Mouse (Mus musculus): ENCODE results near the gene Atmin. TPM values are rescaled to one million over a fixed set of nuclear protein-coding genes. Genes with fewer than 3 reads are reported as not detected.

Gene Atmin
- polyA plus RNA-seq, 1 experiment from 2014 or later: 13.1 TPM

- Histone ChIP-seq H3K9me3 (replicated peaks; ENCODE audit: control insufficient read depth, low read length) (no peaks in the 10 kb centered on the region), H3K36me3 (replicated peaks; ENCODE audit: control insufficient read depth, insufficient read depth, low read depth, low read length) (peaks cover 6% of the 10 kb centered on the region), H3K4me2 (ENCODE audit: low read depth, low read length) (no peak overlapping the region), H3K27me3 (ENCODE audit: control insufficient read depth, insufficient read depth, low read length) (no peaks in the 10 kb centered on the region), H3K4me3 (ENCODE audit: low read depth, low read length) (no peak overlapping the region), H3K4me1 (ENCODE audit: control insufficient read depth, insufficient read depth, low read length) (no peaks in the 10 kb centered on the region), H3K27ac (replicated peaks; ENCODE audit: low read depth, low read length) (no peak overlapping the region), H3K9ac (replicated peaks; ENCODE audit: low read length) (no peak overlapping the region)
- ATAC-seq (replicated peaks; ENCODE audit: insufficient number of reproducible peaks, low FRiP score, low TSS enrichment, low read depth) (no peak), DNase-seq (ENCODE audit: low spot score) (no peak)
- WGBS: 91% methylated on average over 8 of the region's 8 CpGs
Measured at GRCm38 (mm10) chr8:116952428-116952827, 9.2 kb downstream of the Atmin start.

GRCm38 (mm10) chr8:116954415-116954814 is 11.2 kb downstream of the Atmin start:
- 91% methylated on average over 9 of the region's 9 CpGs for WGBS
- Histone ChIP-seq H3K9ac (replicated peaks; ENCODE audit: low read length) (no peak overlapping the region), H3K4me3 (ENCODE audit: low read depth, low read length) (no peak overlapping the region), H3K4me2 (ENCODE audit: low read depth, low read length) (no peak overlapping the region), H3K9me3 (replicated peaks; ENCODE audit: control insufficient read depth, low read length) (no peaks in the 10 kb centered on the region), H3K36me3 (replicated peaks; ENCODE audit: control insufficient read depth, insufficient read depth, low read depth, low read length) (peaks cover 6% of the 10 kb centered on the region), H3K27me3 (ENCODE audit: control insufficient read depth, insufficient read depth, low read length) (no peaks in the 10 kb centered on the region), H3K4me1 (ENCODE audit: control insufficient read depth, insufficient read depth, low read length) (no peaks in the 10 kb centered on the region), H3K27ac (replicated peaks; ENCODE audit: low read depth, low read length) (no peak overlapping the region)
- ATAC-seq (replicated peaks; ENCODE audit: insufficient number of reproducible peaks, low FRiP score, low TSS enrichment, low read depth) (no peak), DNase-seq (ENCODE audit: low spot score) (no peak)

- no peak overlapping the region for H3K27ac ChIP-seq (replicated peaks; ENCODE audit: low read depth, low read length)
- DNase-seq (ENCODE audit: low spot score): no peak
- 80% methylated on average over 6 of the region's 6 CpGs for WGBS
Measured at GRCm38 (mm10) chr8:116969531-116969930, 26.3 kb downstream of the Atmin start.

GRCm38 (mm10) chr8:116975066-116975465 is 31.9 kb downstream of the Atmin start:
- Histone ChIP-seq H3K4me3 (ENCODE audit: low read depth, low read length) (no peak overlapping the region), H3K27me3 (ENCODE audit: control insufficient read depth, insufficient read depth, low read length) (no peaks in the 10 kb centered on the region), H3K9me3 (replicated peaks; ENCODE audit: control insufficient read depth, low read length) (no peaks in the 10 kb centered on the region), H3K4me1 (ENCODE audit: control insufficient read depth, insufficient read depth, low read length) (no peaks in the 10 kb centered on the region), H3K9ac (replicated peaks; ENCODE audit: low read length) (no peak overlapping the region), H3K36me3 (replicated peaks; ENCODE audit: control insufficient read depth, insufficient read depth, low read depth, low read length) (no peaks in the 10 kb centered on the region), H3K4me2 (ENCODE audit: low read depth, low read length) (no peak overlapping the region), H3K27ac (replicated peaks; ENCODE audit: low read depth, low read length) (no peak overlapping the region)
- WGBS: 32% methylated on average over 5 of the region's 5 CpGs
- DNase-seq (ENCODE audit: low spot score): no peak
- no peak for ATAC-seq (replicated peaks; ENCODE audit: insufficient number of reproducible peaks, low FRiP score, low TSS enrichment, low read depth)

More at GRCm38 (mm10) chr8:116969531-116969930, 26.3 kb downstream of the Atmin start:
- H3K4me1 ChIP-seq (ENCODE audit: control insufficient read depth, insufficient read depth, low read length): no peaks in the 10 kb centered on the region
- H3K4me3 ChIP-seq (ENCODE audit: low read depth, low read length): no peak overlapping the region
- H3K4me2 ChIP-seq (ENCODE audit: low read depth, low read length): no peak overlapping the region
- no peaks in the 10 kb centered on the region for H3K9me3 ChIP-seq (replicated peaks; ENCODE audit: control insufficient read depth, low read length)
- no peak for ATAC-seq (replicated peaks; ENCODE audit: insufficient number of reproducible peaks, low FRiP score, low TSS enrichment, low read depth)
- no peaks in the 10 kb centered on the region for H3K36me3 ChIP-seq (replicated peaks; ENCODE audit: control insufficient read depth, insufficient read depth, low read depth, low read length)
- no peak overlapping the region for H3K9ac ChIP-seq (replicated peaks; ENCODE audit: low read length)
- no peaks in the 10 kb centered on the region for H3K27me3 ChIP-seq (ENCODE audit: control insufficient read depth, insufficient read depth, low read length)

GRCm38 (mm10) chr8:116975606-116976005 is 32.4 kb downstream of the Atmin start:
- no peak for ATAC-seq (replicated peaks; ENCODE audit: insufficient number of reproducible peaks, low FRiP score, low TSS enrichment, low read depth)
- Histone ChIP-seq H3K9me3 (replicated peaks; ENCODE audit: control insufficient read depth, low read length) (no peaks in the 10 kb centered on the region), H3K9ac (replicated peaks; ENCODE audit: low read length) (no peak overlapping the region), H3K4me1 (ENCODE audit: control insufficient read depth, insufficient read depth, low read length) (no peaks in the 10 kb centered on the region), H3K4me2 (ENCODE audit: low read depth, low read length) (no peak overlapping the region), H3K4me3 (ENCODE audit: low read depth, low read length) (no peak overlapping the region), H3K36me3 (replicated peaks; ENCODE audit: control insufficient read depth, insufficient read depth, low read depth, low read length) (no peaks in the 10 kb centered on the region), H3K27me3 (ENCODE audit: control insufficient read depth, insufficient read depth, low read length) (no peaks in the 10 kb centered on the region), H3K27ac (replicated peaks; ENCODE audit: low read depth, low read length) (no peak overlapping the region)
- WGBS: 55% methylated on average over 5 of the region's 5 CpGs
- DNase-seq (ENCODE audit: low spot score): no peak

GRCm38 (mm10) chr8:116978052-116978451 is 34.9 kb downstream of the Atmin start:
- WGBS: 32% methylated on average over 8 of the region's 8 CpGs
- Histone ChIP-seq H3K4me3 (ENCODE audit: low read depth, low read length) (peak overlapping the region; percentile 67), H3K36me3 (replicated peaks; ENCODE audit: control insufficient read depth, insufficient read depth, low read depth, low read length) (no peaks in the 10 kb centered on the region), H3K9me3 (replicated peaks; ENCODE audit: control insufficient read depth, low read length) (no peaks in the 10 kb centered on the region), H3K27ac (replicated peaks; ENCODE audit: low read depth, low read length) (no peak overlapping the region), H3K27me3 (ENCODE audit: control insufficient read depth, insufficient read depth, low read length) (no peaks in the 10 kb centered on the region), H3K4me2 (ENCODE audit: low read depth, low read length) (peak overlapping the region; percentile 76), H3K9ac (replicated peaks; ENCODE audit: low read length) (peak overlapping the region; percentile 55), H3K4me1 (ENCODE audit: control insufficient read depth, insufficient read depth, low read length) (no peaks in the 10 kb centered on the region)
- DNase-seq (ENCODE audit: low spot score): no peak
- no peak for ATAC-seq (replicated peaks; ENCODE audit: insufficient number of reproducible peaks, low FRiP score, low TSS enrichment, low read depth)

- Histone ChIP-seq H3K36me3 (replicated peaks; ENCODE audit: control insufficient read depth, insufficient read depth, low read depth, low read length) (no peaks in the 10 kb centered on the region), H3K9ac (replicated peaks; ENCODE audit: low read length) (peak within 1 kb of the TSS; percentile 55), H3K4me3 (ENCODE audit: low read depth, low read length) (peak within 1 kb of the TSS; percentile 67), H3K4me2 (ENCODE audit: low read depth, low read length) (peak within 1 kb of the TSS; percentile 76), H3K9me3 (replicated peaks; ENCODE audit: control insufficient read depth, low read length) (no peaks in the 10 kb centered on the region), H3K27me3 (ENCODE audit: control insufficient read depth, insufficient read depth, low read length) (no peaks in the 10 kb centered on the region), H3K27ac (replicated peaks; ENCODE audit: low read depth, low read length) (no peak within 1 kb of the TSS), H3K4me1 (ENCODE audit: control insufficient read depth, insufficient read depth, low read length) (no peaks in the 10 kb centered on the region)
- WGBS: under 1% methylated on average over 46 of the region's 46 CpGs
- DNase-seq (ENCODE audit: low spot score) (peak; percentile 99), ATAC-seq (replicated peaks; ENCODE audit: insufficient number of reproducible peaks, low FRiP score, low TSS enrichment, low read depth) (peak; percentile 98)
Measured at GRCm38 (mm10) chr8:116978631-116979256, 35.6 kb downstream of the Atmin start, which contains the start of gene 1700030J22Rik. Gene 1700030J22Rik (minus strand): TSS chr8:116978959.

- no peak overlapping the region for H3K4me3 ChIP-seq (ENCODE audit: low read depth, low read length)
- ATAC-seq (replicated peaks; ENCODE audit: insufficient number of reproducible peaks, low FRiP score, low TSS enrichment, low read depth): no peak
Measured at GRCm38 (mm10) chr8:116980117-116980516, 36.9 kb downstream of the Atmin start.

More at GRCm38 (mm10) chr8:116980117-116980516, 36.9 kb downstream of the Atmin start:
- no peaks in the 10 kb centered on the region for H3K4me1 ChIP-seq (ENCODE audit: control insufficient read depth, insufficient read depth, low read length)
- DNase-seq (ENCODE audit: low spot score): peak; percentile 84
- H3K4me2 ChIP-seq (ENCODE audit: low read depth, low read length): no peak overlapping the region
- no peak overlapping the region for H3K9ac ChIP-seq (replicated peaks; ENCODE audit: low read length)
- no peak overlapping the region for H3K27ac ChIP-seq (replicated peaks; ENCODE audit: low read depth, low read length)
- no peaks in the 10 kb centered on the region for H3K36me3 ChIP-seq (replicated peaks; ENCODE audit: control insufficient read depth, insufficient read depth, low read depth, low read length)
- no peaks in the 10 kb centered on the region for H3K27me3 ChIP-seq (ENCODE audit: control insufficient read depth, insufficient read depth, low read length)
- 26% methylated on average over 4 of the region's 4 CpGs for WGBS
- no peaks in the 10 kb centered on the region for H3K9me3 ChIP-seq (replicated peaks; ENCODE audit: control insufficient read depth, low read length)

Data from embryonic facial prominence, embryonic 11.5 days (tissue).